Mouse (Mus musculus): ENCODE results near the gene Slc19a2. TPM values are rescaled to one million over a fixed set of nuclear protein-coding genes. Genes with fewer than 3 reads are reported as not detected.
A peak's percentile ranks its signal among the peaks of the same experiment; 100 is the strongest.
"Not testable (repeated sequence)": the region's sequence is repeated elsewhere in the genome, so short reads cannot be mapped to it uniquely, and the experiment has no call there.

Gene Slc19a2
- total RNA-seq (2017): 2.8 and 3.4 TPM in 2 replicates

GRCm38 (mm10) chr1:164248465-164249331 is at the start of gene Slc19a2:
Slc19a2 (plus strand) TSS chr1:164249046.
- ATAC-seq (replicated peaks in 1 of 2; ENCODE audit: insufficient read depth in 1 of 2, low FRiP score in 2 of 2, low TSS enrichment in 1 of 2, low read depth in 1 of 2, poor library complexity in 2 of 2, severe bottlenecking in 2 of 2): peak; percentile 94 to 97

DNA sequence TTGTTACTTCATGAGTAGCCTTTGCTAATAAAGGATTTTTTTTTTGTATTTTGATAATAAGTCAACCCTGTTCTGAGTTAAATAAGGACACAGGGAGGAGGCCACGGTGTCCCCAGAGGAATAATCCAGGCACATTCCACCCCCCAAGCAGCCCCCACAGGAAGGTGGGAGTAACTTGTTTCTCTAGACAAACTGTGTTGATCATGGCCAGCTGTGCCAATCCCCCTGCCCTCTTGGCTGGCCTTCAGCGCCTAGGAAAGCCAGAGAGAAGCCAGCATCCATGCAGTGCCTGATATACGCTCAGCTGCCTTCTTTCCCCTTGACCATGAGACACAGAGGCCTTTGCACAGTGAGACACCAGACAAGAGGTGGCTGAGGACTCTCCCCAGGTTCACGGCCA is 49.3 kb upstream of the Slc19a2 start:
- ATAC-seq (replicated peaks in 1 of 2; ENCODE audit: insufficient read depth in 1 of 2, low FRiP score in 2 of 2, low TSS enrichment in 1 of 2, low read depth in 1 of 2, poor library complexity in 2 of 2, severe bottlenecking in 2 of 2): no peak

- no peak for ATAC-seq (replicated peaks in 1 of 2; ENCODE audit: insufficient read depth in 1 of 2, low FRiP score in 2 of 2, low TSS enrichment in 1 of 2, low read depth in 1 of 2, poor library complexity in 2 of 2, severe bottlenecking in 2 of 2)
These were observed 40.4 kb upstream of the Slc19a2 start for GRCm38 (mm10) chr1:164208437-164208836.

- ATAC-seq (replicated peaks in 1 of 2; ENCODE audit: insufficient read depth in 1 of 2, low FRiP score in 2 of 2, low TSS enrichment in 1 of 2, low read depth in 1 of 2, poor library complexity in 2 of 2, severe bottlenecking in 2 of 2): no peak
These were observed 37.9 kb upstream of the Slc19a2 start for GRCm38 (mm10) chr1:164210899-164211298.

- ATAC-seq (replicated peaks in 1 of 2; ENCODE audit: insufficient read depth in 1 of 2, low FRiP score in 2 of 2, low TSS enrichment in 1 of 2, low read depth in 1 of 2, poor library complexity in 2 of 2, severe bottlenecking in 2 of 2): no peak
These were observed 36.2 kb upstream of the Slc19a2 start for GRCm38 (mm10) chr1:164212686-164213085.

GRCm38 (mm10) chr1:164214190-164214589 is 34.7 kb upstream of the Slc19a2 start:
- ATAC-seq (replicated peaks in 1 of 2; ENCODE audit: insufficient read depth in 1 of 2, low FRiP score in 2 of 2, low TSS enrichment in 1 of 2, low read depth in 1 of 2, poor library complexity in 2 of 2, severe bottlenecking in 2 of 2): no peak

GRCm38 (mm10) chr1:164215097-164215496 is 33.7 kb upstream of the Slc19a2 start:
- ATAC-seq (replicated peaks in 1 of 2; ENCODE audit: insufficient read depth in 1 of 2, low FRiP score in 2 of 2, low TSS enrichment in 1 of 2, low read depth in 1 of 2, poor library complexity in 2 of 2, severe bottlenecking in 2 of 2): no peak

DNA sequence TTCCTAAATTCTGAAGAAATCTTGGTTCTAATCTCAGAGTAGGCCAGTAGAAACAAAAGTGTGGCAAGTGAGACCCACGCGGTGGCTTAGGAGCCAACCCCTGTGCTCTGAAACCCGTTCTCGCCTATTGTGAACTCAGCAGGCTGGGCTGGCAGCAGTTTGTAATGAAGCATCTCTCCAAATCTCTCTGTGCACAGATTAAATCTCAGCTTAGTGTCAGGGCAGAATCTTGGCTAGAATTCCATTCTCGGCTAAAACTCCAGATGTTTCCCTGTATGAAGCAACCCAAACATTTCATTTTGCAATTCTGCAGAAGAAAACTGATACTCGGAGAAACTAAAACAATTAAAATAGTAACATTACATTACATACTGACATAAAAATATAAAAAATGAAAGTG is 33.3 kb upstream of the Slc19a2 start:
- ATAC-seq (replicated peaks in 1 of 2; ENCODE audit: insufficient read depth in 1 of 2, low FRiP score in 2 of 2, low TSS enrichment in 1 of 2, low read depth in 1 of 2, poor library complexity in 2 of 2, severe bottlenecking in 2 of 2): no peak

- peak; percentile 49 to 72 for ATAC-seq (replicated peaks in 1 of 2; ENCODE audit: insufficient read depth in 1 of 2, low FRiP score in 2 of 2, low TSS enrichment in 1 of 2, low read depth in 1 of 2, poor library complexity in 2 of 2, severe bottlenecking in 2 of 2)
These were observed 30.8 kb upstream of the Slc19a2 start for GRCm38 (mm10) chr1:164217791-164218685.

- ATAC-seq (replicated peaks in 1 of 2; ENCODE audit: insufficient read depth in 1 of 2, low FRiP score in 2 of 2, low TSS enrichment in 1 of 2, low read depth in 1 of 2, poor library complexity in 2 of 2, severe bottlenecking in 2 of 2): no peak
These were observed 28.6 kb upstream of the Slc19a2 start for GRCm38 (mm10) chr1:164220261-164220660.

DNA sequence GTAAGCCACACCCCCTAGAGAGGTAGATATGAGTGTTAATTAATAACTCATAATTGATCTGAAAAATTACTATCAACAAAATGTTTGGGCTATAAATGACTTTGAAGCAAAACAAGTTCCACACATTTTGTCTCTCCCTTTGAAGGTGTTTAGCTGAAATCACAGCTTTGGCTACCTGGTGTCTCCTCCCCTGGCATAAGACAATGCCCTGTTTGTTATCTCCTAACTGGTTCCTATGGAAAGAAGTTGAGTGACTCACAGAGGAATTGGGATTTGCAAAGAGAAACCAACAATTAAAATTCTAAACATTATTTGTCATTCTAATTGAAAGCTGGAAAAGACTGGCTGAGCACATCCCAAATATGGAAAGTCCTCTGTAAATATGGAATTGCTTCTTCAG is 25.8 kb upstream of the Slc19a2 start:
- no peak for ATAC-seq (replicated peaks in 1 of 2; ENCODE audit: insufficient read depth in 1 of 2, low FRiP score in 2 of 2, low TSS enrichment in 1 of 2, low read depth in 1 of 2, poor library complexity in 2 of 2, severe bottlenecking in 2 of 2)

DNA sequence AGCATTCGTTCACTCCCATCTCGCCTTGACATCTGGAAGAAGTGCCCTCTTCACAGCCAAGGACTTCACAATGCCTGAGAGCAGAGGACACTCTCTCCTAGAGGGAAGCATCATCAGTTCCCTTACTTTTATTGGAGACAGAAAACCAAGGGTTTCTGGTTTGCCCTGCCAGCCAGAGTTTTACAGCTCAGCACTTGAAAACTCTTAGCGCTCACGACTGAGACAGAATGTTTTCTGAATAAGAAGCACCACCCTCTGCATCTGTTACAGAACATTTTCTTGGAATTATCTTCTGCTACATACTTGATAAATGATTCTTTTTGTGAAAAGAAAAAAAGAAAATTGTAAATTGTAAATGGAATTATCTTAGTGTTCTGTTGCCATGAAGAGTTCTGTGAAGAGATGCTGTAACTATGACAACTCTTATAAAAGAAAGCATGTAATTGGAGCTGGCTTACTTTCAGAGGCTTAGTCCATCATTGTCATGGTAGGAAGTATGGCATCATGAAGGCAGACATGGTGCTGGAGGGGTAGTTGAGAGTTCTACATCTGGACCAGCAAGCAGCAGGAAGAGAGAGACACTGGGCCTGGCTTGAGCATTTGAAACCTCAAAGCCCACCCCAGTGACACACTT is 16.8 kb upstream of the Slc19a2 start:
- ATAC-seq (replicated peaks in 1 of 2; ENCODE audit: insufficient read depth in 1 of 2, low FRiP score in 2 of 2, low TSS enrichment in 1 of 2, low read depth in 1 of 2, poor library complexity in 2 of 2, severe bottlenecking in 2 of 2): not testable (repeated sequence)

DNA sequence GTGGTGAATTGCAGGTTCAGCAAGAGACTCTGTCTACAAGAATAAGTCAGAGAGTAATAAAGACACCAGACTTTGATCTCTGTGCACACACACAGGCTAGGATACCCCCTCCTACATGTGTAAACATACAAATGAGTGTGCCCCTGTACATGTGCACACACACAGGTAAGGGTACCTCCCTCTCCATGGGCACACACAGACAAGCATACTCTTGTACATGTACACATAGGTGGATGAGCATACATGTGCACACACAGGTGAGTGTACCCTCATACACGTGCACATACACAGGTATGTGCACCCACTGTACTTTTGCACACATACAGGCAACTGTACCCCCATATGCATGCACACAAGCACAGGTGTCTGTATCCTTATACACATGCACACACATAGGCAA is 15.4 kb upstream of the Slc19a2 start:
- ATAC-seq (replicated peaks in 1 of 2; ENCODE audit: insufficient read depth in 1 of 2, low FRiP score in 2 of 2, low TSS enrichment in 1 of 2, low read depth in 1 of 2, poor library complexity in 2 of 2, severe bottlenecking in 2 of 2): no peak

DNA sequence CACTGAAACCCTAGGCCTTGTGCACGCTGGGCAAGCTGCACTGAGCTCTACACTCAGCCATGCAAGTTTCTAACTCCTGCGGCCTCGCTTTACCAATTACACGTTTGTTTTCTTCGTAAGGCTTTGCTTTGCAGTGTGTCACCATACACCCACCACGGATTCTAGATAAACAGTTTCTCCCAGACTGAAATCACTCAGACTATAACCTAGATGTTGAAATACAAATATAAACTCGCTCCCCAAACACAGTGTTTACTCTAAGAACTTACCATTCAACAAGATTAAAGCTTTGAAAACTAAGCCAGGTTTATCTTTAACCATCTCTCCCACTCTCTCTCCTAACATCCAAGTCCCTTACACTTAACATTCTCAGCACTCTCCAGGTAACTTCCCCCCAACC is 13.8 kb upstream of the Slc19a2 start:
- no peak for ATAC-seq (replicated peaks in 1 of 2; ENCODE audit: insufficient read depth in 1 of 2, low FRiP score in 2 of 2, low TSS enrichment in 1 of 2, low read depth in 1 of 2, poor library complexity in 2 of 2, severe bottlenecking in 2 of 2)

GRCm38 (mm10) chr1:164236078-164236477 is 12.8 kb upstream of the Slc19a2 start:
- ATAC-seq (replicated peaks in 1 of 2; ENCODE audit: insufficient read depth in 1 of 2, low FRiP score in 2 of 2, low TSS enrichment in 1 of 2, low read depth in 1 of 2, poor library complexity in 2 of 2, severe bottlenecking in 2 of 2): no peak

DNA sequence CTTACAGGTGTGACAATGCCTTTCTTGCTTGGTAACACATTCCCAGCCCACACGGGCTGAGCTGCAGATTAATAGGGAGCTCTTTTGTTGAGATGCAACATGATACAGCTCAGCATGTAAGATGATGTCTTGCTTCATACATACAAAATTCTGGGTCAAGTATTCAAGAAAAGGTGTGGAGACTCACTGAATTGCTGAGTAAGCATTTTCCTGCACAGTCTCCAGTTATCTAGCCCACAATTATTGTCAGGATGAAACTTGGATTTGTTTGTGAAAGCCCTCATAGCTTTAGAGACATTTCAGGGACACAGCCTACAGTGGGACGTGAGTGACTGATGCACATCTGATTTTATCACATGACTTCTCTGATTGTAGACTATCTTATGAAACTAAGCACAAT is 7.4 kb upstream of the Slc19a2 start:
- ATAC-seq (replicated peaks in 1 of 2; ENCODE audit: insufficient read depth in 1 of 2, low FRiP score in 2 of 2, low TSS enrichment in 1 of 2, low read depth in 1 of 2, poor library complexity in 2 of 2, severe bottlenecking in 2 of 2): no peak

DNA sequence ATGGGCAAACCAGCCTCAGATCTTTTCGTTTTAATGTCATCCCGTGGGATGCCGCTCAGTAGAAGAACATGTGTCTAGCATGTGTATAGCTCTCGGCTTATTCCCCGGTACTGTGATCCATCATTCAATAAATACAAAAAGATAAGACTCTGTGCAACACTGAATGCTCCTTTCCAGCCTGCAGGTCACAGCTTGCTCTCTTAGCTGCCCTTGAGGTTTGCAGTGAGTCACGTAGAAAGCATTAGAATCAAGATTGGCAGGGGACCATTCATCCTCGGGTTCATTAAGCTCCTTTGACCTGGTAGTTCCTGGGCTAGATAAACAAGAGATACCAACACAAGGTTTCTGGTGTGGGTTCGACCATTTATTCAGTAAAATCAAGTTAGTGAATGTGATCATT is 6.0 kb upstream of the Slc19a2 start:
- ATAC-seq (replicated peaks in 1 of 2; ENCODE audit: insufficient read depth in 1 of 2, low FRiP score in 2 of 2, low TSS enrichment in 1 of 2, low read depth in 1 of 2, poor library complexity in 2 of 2, severe bottlenecking in 2 of 2): no peak

GRCm38 (mm10) chr1:164247442-164247841 is 1.4 kb upstream of the Slc19a2 start:
- ATAC-seq (replicated peaks in 1 of 2; ENCODE audit: insufficient read depth in 1 of 2, low FRiP score in 2 of 2, low TSS enrichment in 1 of 2, low read depth in 1 of 2, poor library complexity in 2 of 2, severe bottlenecking in 2 of 2): no peak

All from hematopoietic stem cell, adult 5-6 weeks (primary cell).